Mouse (Mus musculus) midbrain, embryonic 13.5 days (tissue): ENCODE results near the gene Gm14139. TPM values are rescaled to one million over a fixed set of nuclear protein-coding genes. Genes with fewer than 3 reads are reported as not detected.
"Not testable (repeated sequence)": the region's sequence is repeated elsewhere in the genome, so short reads cannot be mapped to it uniquely, and the experiment has no call there.

Experiments
- ATAC-seq: fragments of 200-750 bp; cut with Nextera tagmentation; 2 replicates; pipeline ENCODE4 v1.8.0; 2017; ENCODE audit warnings: mild to moderate bottlenecking, moderate TSS enrichment, moderate library complexity
- H3K27ac ChIP-seq: fragments of 300-500 bp; sonication (generic); 2 replicates; pipeline ENCODE4 v1.5.1; 2015; ENCODE audit warnings: inconsistent platforms, mild to moderate bottlenecking, moderate library complexity
- H3K27me3 ChIP-seq: fragments of 300-500 bp; sonication (generic); 2 replicates; pipeline ENCODE4 v1.6.1; 2015; ENCODE audit warnings: mild to moderate bottlenecking, inconsistent platforms
- H3K36me3 ChIP-seq: fragments of 300-500 bp; sonication (generic); 2 replicates; pipeline ENCODE4 v1.6.1; 2015; ENCODE audit warnings: mild to moderate bottlenecking, inconsistent platforms
- H3K4me1 ChIP-seq: fragments of 300-500 bp; sonication (generic); replicated peaks from 2 replicates; pipeline ENCODE4 v1.6.1; 2015; ENCODE audit warnings: inconsistent platforms
- H3K4me2 ChIP-seq: fragments of 300-500 bp; sonication (generic); replicated peaks from 2 replicates; pipeline ENCODE4 v1.6.1; 2015; ENCODE audit warnings: moderate library complexity, mild to moderate bottlenecking, inconsistent platforms
- H3K4me3 ChIP-seq: fragments of 300-500 bp; sonication (generic); replicated peaks from 2 replicates; pipeline ENCODE4 v1.5.1; 2015; ENCODE audit warnings: mild to moderate bottlenecking, inconsistent platforms
- H3K9ac ChIP-seq: fragments of 300-500 bp; sonication (generic); replicated peaks from 2 replicates; pipeline ENCODE4 v1.6.1; 2015; ENCODE audit warnings: mild to moderate bottlenecking, inconsistent platforms
- H3K9me3 ChIP-seq: fragments of 300-500 bp; sonication (generic); 2 replicates; pipeline ENCODE4 v1.6.1; 2016; ENCODE audit warnings: mild to moderate bottlenecking, inconsistent platforms
- WGBS: fragments of 180-500 bp; shearing (Covaris S2); methylation state at CpG from one replicate; pipeline ENCODE4 v1.1.7; 2015; 5-methylcytosine and 5-hydroxymethylcytosine counted together
- polyA plus RNA-seq: library from polyadenylated mRNA; unstranded; fragments of >200 nt; fragmentation: Nextera tagmentation; extraction: Ambion mirVana; gene quantifications from 2 replicates; pipeline ENCODE4 v1.2.1, GENCODE M21; 2015

Gm14139 gene
- not detected in 2 replicates for polyA plus RNA-seq

DNA sequence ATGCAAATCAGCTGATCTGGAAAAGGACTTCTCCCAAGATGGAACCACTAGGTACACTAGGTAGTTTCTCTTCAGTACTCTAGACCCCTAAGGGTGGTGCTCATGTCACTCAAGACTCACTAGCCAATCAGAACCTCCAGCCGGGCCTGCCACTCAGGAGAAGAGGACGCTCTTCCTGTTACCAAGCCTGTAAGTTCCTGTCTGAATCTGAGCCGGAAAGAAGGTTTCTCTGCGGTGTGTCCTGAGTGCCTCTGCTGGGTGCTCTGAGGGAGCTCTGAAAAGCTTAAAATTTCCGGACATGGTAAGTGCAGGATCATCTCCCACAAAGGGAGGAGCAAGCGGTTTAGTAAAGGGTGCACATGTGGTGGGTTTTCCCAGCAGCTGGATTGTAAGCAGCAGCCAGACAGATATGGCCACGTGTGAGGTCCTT lies at the start of gene Gm14139:
Gene Gm14139 (plus strand): TSS at position 186 of the 430 bp plus-strand sequence.
- ATAC-seq, H3K36me3 ChIP-seq, H3K4me2 ChIP-seq, H3K4me1 ChIP-seq, H3K27ac ChIP-seq, H3K4me3 ChIP-seq, H3K9ac ChIP-seq, H3K27me3 ChIP-seq: not testable (repeated sequence)
- peaks cover 15% of the 10 kb centered on the region for H3K9me3 ChIP-seq
- WGBS = 83% methylated on average over 7 of the region's 7 CpGs

DNA sequence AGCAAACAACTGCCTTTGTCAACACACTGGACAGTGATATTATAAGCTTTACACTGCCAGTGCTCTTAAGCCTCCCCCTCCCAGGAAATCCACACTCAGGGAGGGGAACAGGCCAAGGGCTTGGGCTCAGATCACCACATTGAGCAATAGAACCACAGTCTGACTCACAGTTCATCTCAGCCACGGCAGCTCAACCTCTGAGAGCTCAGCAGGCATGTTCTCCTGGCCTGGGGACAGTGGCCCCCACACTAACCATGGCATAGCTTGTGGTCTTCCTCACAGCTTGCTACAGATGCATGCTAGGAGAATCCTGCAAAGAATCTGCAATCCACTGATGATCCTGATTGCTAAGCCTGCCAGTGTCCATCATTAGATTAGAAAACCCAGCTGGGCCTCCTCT lies 49.6 kb upstream of the Gm14139 start:
- 86% methylated on average over 1 of the region's 1 CpGs for WGBS
- peaks cover 49% of the 10 kb centered on the region for H3K36me3 ChIP-seq
- H3K9ac ChIP-seq = not testable (repeated sequence)

DNA sequence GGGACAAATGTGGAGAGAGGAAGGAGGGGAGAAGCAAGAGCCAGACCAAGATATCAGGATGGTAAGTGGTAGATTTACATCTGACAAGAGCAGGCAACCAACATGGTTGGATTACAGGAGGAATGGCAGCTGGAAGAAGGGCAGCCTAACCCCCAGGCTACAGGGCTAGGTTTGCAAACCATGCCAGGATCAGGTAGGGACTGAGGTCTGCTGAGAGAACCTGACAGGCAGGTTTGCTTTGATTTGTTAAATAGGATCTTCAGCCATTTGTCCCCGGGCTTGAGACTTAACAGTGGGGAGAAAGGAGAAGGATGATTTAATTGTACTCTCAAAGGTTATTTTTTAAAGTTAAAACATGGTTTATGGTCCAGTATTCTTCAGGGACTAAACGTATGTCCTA lies 48.8 kb upstream of the Gm14139 start:
- no peak overlapping the region for H3K4me3 ChIP-seq
- no peak overlapping the region for H3K4me2 ChIP-seq
- H3K27ac ChIP-seq = no peak overlapping the region
- WGBS = 92% methylated on average over 2 of the region's 2 CpGs
- no peaks in the 10 kb centered on the region for H3K27me3 ChIP-seq
- H3K36me3 ChIP-seq = peaks cover 48% of the 10 kb centered on the region
- peaks cover 40% of the 10 kb centered on the region for H3K9me3 ChIP-seq
- no peak for ATAC-seq
- H3K9ac ChIP-seq = no peak overlapping the region
- peaks cover 7% of the 10 kb centered on the region for H3K4me1 ChIP-seq

More for the DNA sequence above, 49.6 kb upstream of the Gm14139 start:
- not testable (repeated sequence) for H3K27ac ChIP-seq, H3K4me3 ChIP-seq, H3K4me1 ChIP-seq, ATAC-seq, H3K27me3 ChIP-seq, H3K4me2 ChIP-seq
- peaks cover 43% of the 10 kb centered on the region for H3K9me3 ChIP-seq

DNA sequence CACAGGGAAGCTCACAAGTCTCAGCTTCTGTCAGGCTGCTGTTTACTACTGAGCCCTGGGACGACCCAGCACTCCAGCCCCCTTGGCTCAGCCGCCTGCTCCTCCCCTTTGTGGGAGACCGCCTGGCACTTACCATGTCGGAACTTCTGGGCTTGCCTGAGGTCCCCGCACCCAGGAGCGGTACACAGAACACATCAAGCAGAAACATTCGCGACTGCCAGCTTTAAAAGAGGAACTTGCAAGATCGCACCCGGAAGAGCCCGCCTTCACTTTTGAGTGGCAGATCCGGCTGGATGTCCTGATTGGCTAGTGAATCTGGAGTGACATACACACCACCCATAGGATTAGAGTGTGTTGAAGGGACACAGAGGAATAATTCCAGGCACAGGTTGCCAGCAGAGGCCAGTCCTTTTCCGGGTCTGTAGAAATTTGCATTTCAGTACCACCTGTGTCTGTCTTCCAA lies 45.1 kb upstream of the Gm14139 start, which contains the start of gene Zfp120:
Gene Zfp120 (minus strand): TSS at position 274 of the 463 bp plus-strand sequence.
- ATAC-seq = peak; percentile 100
- under 1% methylated on average over 13 of the region's 13 CpGs for WGBS
- Histone ChIP-seq H3K27ac (peak within 1 kb of the TSS; percentile 61), H3K9ac (peak within 1 kb of the TSS; percentile 80), H3K9me3 (peaks cover 15% of the 10 kb centered on the region; the same call in 1 of the 2 replicates), H3K36me3 (peaks cover 23% of the 10 kb centered on the region), H3K4me3 (peak within 1 kb of the TSS; percentile 74), H3K4me2 (peak within 1 kb of the TSS; percentile 67), H3K27me3 (no peaks in the 10 kb centered on the region), H3K4me1 (peaks cover 7% of the 10 kb centered on the region)

DNA sequence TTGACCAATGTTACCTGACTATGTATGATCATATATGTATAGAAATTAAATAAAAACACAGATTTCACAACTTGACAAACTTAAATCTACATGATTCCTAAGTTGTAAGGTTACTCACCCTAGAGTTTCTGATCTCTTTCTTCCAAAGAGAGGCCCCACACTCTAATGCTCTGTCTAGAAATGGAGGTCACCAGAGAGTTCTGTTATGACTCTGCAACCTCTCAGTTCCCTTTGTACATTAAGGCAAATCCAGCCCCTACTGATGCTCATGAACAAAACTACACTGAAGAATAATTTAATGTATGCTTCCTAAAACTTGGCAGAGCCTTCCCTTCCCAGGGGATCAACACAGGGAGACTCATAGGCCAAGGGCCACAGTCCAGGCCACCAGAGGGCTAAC lies 14.9 kb upstream of the Gm14139 start:
- Histone ChIP-seq H3K27ac (no peak overlapping the region), H3K9me3 (no peaks in the 10 kb centered on the region), H3K4me2 (no peak overlapping the region), H3K4me3 (no peak overlapping the region), H3K9ac (no peak overlapping the region), H3K4me1 (no peaks in the 10 kb centered on the region), H3K36me3 (no peaks in the 10 kb centered on the region), H3K27me3 (no peaks in the 10 kb centered on the region)
- ATAC-seq = no peak

DNA sequence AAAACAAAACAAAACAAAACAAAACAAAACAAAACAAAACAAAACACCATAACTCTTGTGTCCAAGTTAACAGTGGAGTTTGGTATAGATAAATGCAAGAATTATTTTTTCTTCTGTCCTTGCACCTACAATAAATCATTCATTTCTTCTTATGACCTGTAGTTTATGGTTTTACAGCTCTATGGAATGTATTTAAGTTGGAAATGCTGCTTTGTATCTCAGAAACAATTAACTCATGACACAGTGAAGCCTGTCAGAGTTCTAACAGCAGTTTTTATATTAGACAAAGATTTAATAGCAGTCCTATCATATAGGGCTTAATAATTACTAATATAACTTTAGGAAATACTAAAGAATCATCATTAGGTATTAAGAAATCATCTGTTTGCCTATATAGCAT lies 7.7 kb upstream of the Gm14139 start:
- Histone ChIP-seq H3K9me3 (peaks cover 15% of the 10 kb centered on the region), H3K4me2 (no peak overlapping the region), H3K4me1 (no peaks in the 10 kb centered on the region), H3K27ac (no peak overlapping the region), H3K4me3 (no peak overlapping the region), H3K27me3 (no peaks in the 10 kb centered on the region), H3K36me3 (no peaks in the 10 kb centered on the region), H3K9ac (no peak overlapping the region)
- no peak for ATAC-seq

DNA sequence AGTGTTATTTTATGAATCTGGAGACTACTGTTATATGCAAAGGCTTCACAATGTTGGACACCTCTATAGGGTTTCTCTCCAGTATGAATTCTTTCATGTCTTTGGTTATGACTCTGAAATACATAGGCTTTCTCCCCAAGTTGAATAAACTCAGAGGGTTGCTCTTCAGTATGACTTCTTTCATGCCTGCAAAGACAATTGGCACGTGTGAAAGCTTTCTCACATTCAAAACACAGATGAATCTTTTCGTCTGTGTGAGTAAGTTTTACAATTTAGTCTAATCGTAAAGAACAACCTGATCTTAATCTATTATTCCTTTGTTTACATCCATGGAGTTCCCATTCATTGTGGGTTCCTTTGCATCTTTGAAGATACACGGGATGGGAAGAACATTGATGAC lies 2.0 kb upstream of the Gm14139 start, which contains the start of gene Gm10770:
Gene Gm10770 (minus strand): TSS at position 101 of the 400 bp plus-strand sequence.
- not testable (repeated sequence) for H3K4me1 ChIP-seq

DNA sequence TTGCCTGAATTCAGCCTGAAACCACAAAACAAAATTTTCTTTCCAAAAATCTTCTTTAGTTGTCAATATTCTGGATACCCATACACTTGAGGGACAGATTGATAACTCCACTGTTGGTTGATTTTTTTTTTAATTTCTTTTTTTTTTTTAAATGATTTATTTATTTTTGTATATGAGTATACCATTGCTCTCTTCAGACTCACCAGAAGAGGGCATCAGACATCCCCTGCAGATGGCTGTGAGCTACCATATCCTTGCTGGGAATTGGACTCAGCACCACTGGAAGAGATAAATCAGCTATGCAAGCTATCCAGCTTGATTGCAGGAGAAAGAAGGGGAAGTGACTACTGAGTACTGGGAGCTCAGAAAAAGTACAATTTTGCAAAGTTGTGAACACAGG lies 509 bp upstream of the Gm14139 start:
- not testable (repeated sequence) for H3K4me3 ChIP-seq, H3K4me1 ChIP-seq, H3K9ac ChIP-seq, H3K4me2 ChIP-seq, H3K36me3 ChIP-seq, H3K27ac ChIP-seq, ATAC-seq, H3K27me3 ChIP-seq
- peaks cover 15% of the 10 kb centered on the region for H3K9me3 ChIP-seq

More for the DNA sequence above, 2.0 kb upstream of the Gm14139 start, which contains the start of gene Gm10770:
- H3K4me2 ChIP-seq, H3K27me3 ChIP-seq, H3K36me3 ChIP-seq, H3K27ac ChIP-seq, ATAC-seq, H3K4me3 ChIP-seq, H3K9ac ChIP-seq: not testable (repeated sequence)
- 88% methylated on average over 4 of the region's 4 CpGs for WGBS
- peaks cover 15% of the 10 kb centered on the region for H3K9me3 ChIP-seq

DNA sequence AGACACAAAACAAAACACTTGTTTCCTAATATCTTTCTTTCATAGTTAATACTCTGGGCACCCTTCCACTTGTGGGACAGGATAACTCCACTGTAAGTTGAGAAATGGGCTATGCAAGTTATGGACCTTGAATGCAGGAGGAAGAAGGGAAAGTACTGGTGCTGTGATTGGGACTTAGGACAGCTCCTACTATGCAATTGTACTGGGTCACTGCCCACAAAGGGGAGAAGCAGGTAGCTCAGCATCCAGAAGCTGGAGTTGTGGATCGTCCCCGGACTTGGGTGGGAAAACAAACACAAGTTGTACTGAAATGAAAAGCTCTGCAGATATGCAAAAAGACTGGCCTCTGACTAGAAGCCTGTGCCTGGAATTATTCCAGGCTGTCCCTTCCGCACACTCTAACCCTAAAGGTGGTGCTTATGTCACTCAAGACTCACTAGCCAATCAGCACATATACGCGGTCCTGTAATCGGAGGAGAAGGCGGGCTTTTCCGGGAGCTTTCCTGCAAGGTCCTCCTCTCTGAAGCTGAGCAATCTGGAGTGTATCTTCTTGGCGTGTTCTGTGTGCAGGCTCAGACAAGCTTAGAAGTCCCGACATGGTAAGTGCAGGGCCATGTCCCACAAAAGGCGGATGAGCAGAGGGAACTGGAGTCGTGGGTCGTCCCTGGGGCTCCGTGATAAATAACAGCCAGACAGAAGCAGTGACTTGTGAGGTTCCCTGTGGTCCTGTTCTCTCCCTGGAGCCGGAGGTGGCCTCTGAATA lies 36.2 kb downstream of the Gm14139 start, which contains the start of gene Zfp937:
Gene Zfp937 (plus strand): TSS at position 474 of the 763 bp plus-strand sequence.
- 2% methylated on average over 15 of the region's 15 CpGs for WGBS
- not testable (repeated sequence) for H3K36me3 ChIP-seq, H3K4me1 ChIP-seq, H3K9me3 ChIP-seq, H3K27me3 ChIP-seq
- H3K4me2 ChIP-seq = peak within 1 kb of the TSS; percentile 53
- H3K4me3 ChIP-seq = peak within 1 kb of the TSS; percentile 47
- peak within 1 kb of the TSS; percentile 39; the same call in 1 of the 2 replicates for H3K27ac ChIP-seq
- peak within 1 kb of the TSS; percentile 59 for H3K9ac ChIP-seq
- ATAC-seq = peak; percentile 100

DNA sequence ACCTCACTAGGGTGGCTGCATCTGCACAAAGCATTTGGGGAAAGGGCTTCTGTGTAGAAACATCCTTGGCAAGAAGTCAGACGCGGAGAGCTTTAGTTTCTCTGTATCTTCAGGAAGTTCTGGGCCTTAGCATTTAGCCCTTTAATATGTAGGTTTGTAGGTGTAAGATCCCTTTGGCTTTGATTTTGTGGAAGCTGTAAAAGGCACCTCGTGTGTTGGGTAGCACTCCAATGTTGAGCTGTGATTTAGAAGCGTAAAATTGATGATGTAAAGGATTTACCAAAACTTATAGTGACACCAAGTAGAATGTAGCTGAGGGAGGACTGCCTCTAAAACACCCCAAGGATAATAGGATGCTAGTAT lies 36.8 kb downstream of the Gm14139 start:
- ATAC-seq = 0 out of 2 replicates have a peak, but pooled peaks have one; percentile 4
- Histone ChIP-seq H3K27ac (0 out of 2 replicates have a peak overlapping the region, but pooled peaks have one; percentile 39), H3K4me3 (peak overlapping the region; percentile 47), H3K9ac (peak overlapping the region; percentile 59), H3K4me2 (peak overlapping the region; percentile 53)
- not testable (repeated sequence) for H3K36me3 ChIP-seq, H3K9me3 ChIP-seq, H3K27me3 ChIP-seq, H3K4me1 ChIP-seq
- WGBS = 23% methylated on average over 4 of the region's 4 CpGs

DNA sequence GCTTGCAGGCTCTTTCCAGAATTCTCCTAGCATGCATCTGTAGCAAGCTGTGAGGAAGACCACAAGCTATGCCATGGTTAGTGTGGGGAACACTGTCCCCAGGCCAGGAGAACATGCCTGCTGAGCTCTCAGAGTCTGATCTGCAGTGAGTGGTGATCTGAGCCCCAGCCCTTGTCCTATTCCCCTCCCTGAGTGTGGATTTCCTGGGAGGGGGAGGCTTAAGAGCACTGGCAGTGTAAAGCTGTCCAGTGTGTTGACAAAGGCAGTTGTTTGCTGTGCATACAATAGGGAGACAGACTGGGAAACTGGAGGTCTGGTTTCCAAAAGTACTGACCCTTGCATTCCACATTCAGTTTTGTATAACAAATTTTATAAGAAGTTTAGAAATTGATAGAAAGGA lies 41.7 kb downstream of the Gm14139 start:
- not testable (repeated sequence) for ATAC-seq, H3K27me3 ChIP-seq, H3K9ac ChIP-seq, H3K9me3 ChIP-seq, H3K36me3 ChIP-seq, H3K4me1 ChIP-seq, H3K4me2 ChIP-seq, H3K4me3 ChIP-seq, H3K27ac ChIP-seq
